Mouse (Mus musculus): ENCODE results near the gene Wbp1l.

GRCm38 (mm10) chr19:46647850-46648249, 49.0 kb downstream of the Wbp1l start:
- TF ChIP-seq CTCF (IDR thresholded peaks at IDR 0.05; ENCODE audit: control insufficient read depth, insufficient read depth, insufficient read length) = no peak
- TF ChIP-seq MAX (IDR thresholded peaks at IDR 0.05) = no peak
- no peak for TF ChIP-seq MYOG (IDR thresholded peaks at IDR 0.05; ENCODE audit: control insufficient read depth, extremely low read depth, insufficient read length)
- TF ChIP-seq MYOD1 (IDR thresholded peaks at IDR 0.05; ENCODE audit: control insufficient read depth, insufficient read length, low read depth) = no peak
- TF ChIP-seq CEBPB (IDR thresholded peaks at IDR 0.05; ENCODE audit: low read depth) = no peak

All from C2C12 (cell line).